Mouse (Mus musculus): ENCODE measurements at regions not wholly inside any gene's neighbourhood (a gene's known extent, or its start where the extent isn't known, plus 50 kb on each side); places are given as distances from the start of the nearest gene placed in this dataset.

DNA sequence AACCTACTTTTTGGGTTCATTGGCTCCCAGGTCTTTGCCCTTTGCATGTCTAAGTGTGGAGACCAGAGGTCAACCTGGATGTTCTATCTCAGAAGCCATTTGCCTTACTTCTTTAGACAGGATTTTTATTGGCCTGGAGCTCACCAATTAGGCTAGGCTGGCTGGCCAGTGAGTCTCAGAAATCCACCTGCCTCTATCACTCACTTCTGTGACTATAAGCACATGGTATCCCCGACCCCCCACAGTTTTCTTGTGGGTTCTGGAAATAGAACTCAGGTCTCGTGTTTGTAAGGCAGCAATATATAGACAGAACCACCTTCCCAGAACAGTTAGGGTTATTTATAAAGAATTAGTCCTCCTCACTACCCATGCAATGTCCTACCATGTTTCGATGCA, 60.9 kb upstream of the Ankrd50 start:
- DNase-seq (ENCODE audit: extremely low read depth, low read depth, low spot score), result no peak

GRCm38 (mm10) chr3:38544718-38545500, 60.3 kb upstream of the Ankrd50 start:
- 90% methylated on average over 4 of the region's 4 CpGs for WGBS
- Histone ChIP-seq H3K27ac (replicated peaks; ENCODE audit: insufficient read depth, low read depth, low read length) (no peak overlapping the region), H3K9ac (ENCODE audit: low read depth, low read length) (no peak overlapping the region), H3K79me2 (ENCODE audit: control insufficient read depth, insufficient read depth, low read length) (no peaks in the 10 kb centered on the region), H3K36me3 (ENCODE audit: control insufficient read depth, insufficient read depth, low read length) (no peaks in the 10 kb centered on the region), H3K4me1 (ENCODE audit: control insufficient read depth, insufficient read depth, low read length) (no peaks in the 10 kb centered on the region), H3K27me3 (ENCODE audit: control insufficient read depth, insufficient read depth, low read length) (no peaks in the 10 kb centered on the region), H3K4me3 (ENCODE audit: insufficient read depth, low read depth, low read length) (no peak overlapping the region)
- no peak for TF ChIP-seq POLR2A (IDR thresholded peaks at IDR 0.05; ENCODE audit: extremely low read depth, insufficient read depth, low read length)
- no peak for TF ChIP-seq CTCF (IDR thresholded peaks at IDR 0.05; ENCODE audit: low read depth, low read length)
- no peak for DNase-seq (ENCODE audit: extremely low read depth, low read depth, low spot score)

More for the DNA sequence above, 60.9 kb upstream of the Ankrd50 start:
- H3K27ac ChIP-seq (replicated peaks; ENCODE audit: insufficient read depth, low read depth, low read length), result no peak overlapping the region
- H3K4me1 ChIP-seq (ENCODE audit: control insufficient read depth, insufficient read depth, low read length), result no peaks in the 10 kb centered on the region
- no peak overlapping the region for H3K9ac ChIP-seq (ENCODE audit: low read depth, low read length)
- H3K4me3 ChIP-seq (ENCODE audit: insufficient read depth, low read depth, low read length), result no peak overlapping the region
- no peaks in the 10 kb centered on the region for H3K27me3 ChIP-seq (ENCODE audit: control insufficient read depth, insufficient read depth, low read length)
- TF ChIP-seq CTCF (IDR thresholded peaks at IDR 0.05; ENCODE audit: low read depth, low read length), result no peak
- no peak for TF ChIP-seq POLR2A (IDR thresholded peaks at IDR 0.05; ENCODE audit: extremely low read depth, insufficient read depth, low read length)
- 84% methylated on average over 3 of the region's 3 CpGs for WGBS
- H3K79me2 ChIP-seq (ENCODE audit: control insufficient read depth, insufficient read depth, low read length), result no peaks in the 10 kb centered on the region
- H3K36me3 ChIP-seq (ENCODE audit: control insufficient read depth, insufficient read depth, low read length), result no peaks in the 10 kb centered on the region

GRCm38 (mm10) chr3:38543816-38544215, 59.2 kb upstream of the Ankrd50 start:
- 95% methylated on average over 3 of the region's 3 CpGs for WGBS
- no peak overlapping the region for H3K9ac ChIP-seq (ENCODE audit: low read depth, low read length)
- no peak overlapping the region for H3K27ac ChIP-seq (replicated peaks; ENCODE audit: insufficient read depth, low read depth, low read length)

DNA sequence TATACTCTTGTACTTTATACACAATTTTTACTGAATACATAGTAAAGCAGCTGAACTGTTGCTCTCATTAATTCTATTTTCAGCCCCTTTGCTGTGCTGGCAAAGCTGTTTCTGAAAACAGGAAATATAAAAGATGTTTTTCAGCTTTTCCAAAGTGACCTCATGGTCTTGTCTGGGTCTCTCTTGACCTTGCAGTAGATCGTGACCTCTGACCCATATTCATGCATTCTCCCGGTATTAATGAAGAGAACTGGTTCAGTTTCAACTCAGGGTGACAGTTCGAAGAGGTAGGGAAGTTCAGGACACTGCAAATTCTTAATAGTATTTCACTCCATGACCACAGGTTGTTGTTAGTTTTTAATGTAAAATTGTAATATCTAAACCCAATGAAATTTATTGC, 56.7 kb upstream of the Ankrd50 start:
- H3K36me3 ChIP-seq (ENCODE audit: control insufficient read depth, insufficient read depth, low read length), result no peaks in the 10 kb centered on the region
- H3K9ac ChIP-seq (ENCODE audit: low read depth, low read length), result no peak overlapping the region
- DNase-seq (ENCODE audit: extremely low read depth, low read depth, low spot score), result peak; percentile 19
- 60% methylated on average over 3 of the region's 3 CpGs for WGBS
- H3K27me3 ChIP-seq (ENCODE audit: control insufficient read depth, insufficient read depth, low read length), result no peaks in the 10 kb centered on the region
- H3K4me1 ChIP-seq (ENCODE audit: control insufficient read depth, insufficient read depth, low read length), result no peaks in the 10 kb centered on the region
- no peak overlapping the region for H3K27ac ChIP-seq (replicated peaks; ENCODE audit: insufficient read depth, low read depth, low read length)
- TF ChIP-seq POLR2A (IDR thresholded peaks at IDR 0.05; ENCODE audit: extremely low read depth, insufficient read depth, low read length), result no peak
- no peak overlapping the region for H3K4me3 ChIP-seq (ENCODE audit: insufficient read depth, low read depth, low read length)
- H3K79me2 ChIP-seq (ENCODE audit: control insufficient read depth, insufficient read depth, low read length), result no peaks in the 10 kb centered on the region

More at GRCm38 (mm10) chr3:38543816-38544215, 59.2 kb upstream of the Ankrd50 start:
- H3K36me3 ChIP-seq (ENCODE audit: control insufficient read depth, insufficient read depth, low read length), result no peaks in the 10 kb centered on the region
- H3K4me3 ChIP-seq (ENCODE audit: insufficient read depth, low read depth, low read length), result no peak overlapping the region
- no peaks in the 10 kb centered on the region for H3K4me1 ChIP-seq (ENCODE audit: control insufficient read depth, insufficient read depth, low read length)
- no peak for TF ChIP-seq POLR2A (IDR thresholded peaks at IDR 0.05; ENCODE audit: extremely low read depth, insufficient read depth, low read length)
- TF ChIP-seq CTCF (IDR thresholded peaks at IDR 0.05; ENCODE audit: low read depth, low read length), result no peak
- DNase-seq (ENCODE audit: extremely low read depth, low read depth, low spot score), result no peak
- H3K27me3 ChIP-seq (ENCODE audit: control insufficient read depth, insufficient read depth, low read length), result no peaks in the 10 kb centered on the region
- H3K79me2 ChIP-seq (ENCODE audit: control insufficient read depth, insufficient read depth, low read length), result no peaks in the 10 kb centered on the region

DNA sequence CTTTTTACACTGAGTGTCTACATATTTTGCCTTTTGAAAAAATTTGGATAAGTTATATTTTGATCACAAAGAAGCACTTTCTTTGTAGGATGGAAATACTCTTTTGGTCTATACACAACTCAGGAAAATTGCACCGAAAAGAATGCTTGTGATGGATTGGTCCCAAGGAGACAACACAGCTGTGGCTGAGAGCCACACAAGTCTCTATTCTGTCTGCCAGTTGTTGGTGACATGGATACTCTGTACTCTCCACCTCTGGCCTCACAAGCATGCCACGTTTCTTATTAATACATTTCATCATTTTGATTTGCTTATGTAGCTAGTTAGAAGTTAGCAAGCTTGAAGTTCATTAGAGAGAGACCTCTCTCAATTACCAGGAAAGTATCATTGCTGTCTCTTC, 53.7 kb upstream of the Ankrd50 start:
- Histone ChIP-seq H3K79me2 (ENCODE audit: control insufficient read depth, insufficient read depth, low read length) (no peaks in the 10 kb centered on the region), H3K27ac (replicated peaks; ENCODE audit: insufficient read depth, low read depth, low read length) (no peak overlapping the region), H3K27me3 (ENCODE audit: control insufficient read depth, insufficient read depth, low read length) (no peaks in the 10 kb centered on the region), H3K4me1 (ENCODE audit: control insufficient read depth, insufficient read depth, low read length) (no peaks in the 10 kb centered on the region), H3K36me3 (ENCODE audit: control insufficient read depth, insufficient read depth, low read length) (no peaks in the 10 kb centered on the region), H3K4me3 (ENCODE audit: insufficient read depth, low read depth, low read length) (no peak overlapping the region), H3K9ac (ENCODE audit: low read depth, low read length) (no peak overlapping the region)
- no peak for TF ChIP-seq POLR2A (IDR thresholded peaks at IDR 0.05; ENCODE audit: extremely low read depth, insufficient read depth, low read length)
- no peak for TF ChIP-seq CTCF (IDR thresholded peaks at IDR 0.05; ENCODE audit: low read depth, low read length)
- WGBS, result 72% methylated on average over 2 of the region's 2 CpGs
- no peak for DNase-seq (ENCODE audit: extremely low read depth, low read depth, low spot score)

GRCm38 (mm10) chr3:38537770-38538169, 53.1 kb upstream of the Ankrd50 start:
- Histone ChIP-seq H3K79me2 (ENCODE audit: control insufficient read depth, insufficient read depth, low read length) (no peaks in the 10 kb centered on the region), H3K27ac (replicated peaks; ENCODE audit: insufficient read depth, low read depth, low read length) (no peak overlapping the region)
- no peak for DNase-seq (ENCODE audit: extremely low read depth, low read depth, low spot score)

More at GRCm38 (mm10) chr3:38537770-38538169, 53.1 kb upstream of the Ankrd50 start:
- no peak for TF ChIP-seq POLR2A (IDR thresholded peaks at IDR 0.05; ENCODE audit: extremely low read depth, insufficient read depth, low read length)
- TF ChIP-seq CTCF (IDR thresholded peaks at IDR 0.05; ENCODE audit: low read depth, low read length), result no peak
- Histone ChIP-seq H3K36me3 (ENCODE audit: control insufficient read depth, insufficient read depth, low read length) (no peaks in the 10 kb centered on the region), H3K9ac (ENCODE audit: low read depth, low read length) (no peak overlapping the region), H3K4me3 (ENCODE audit: insufficient read depth, low read depth, low read length) (no peak overlapping the region), H3K4me1 (ENCODE audit: control insufficient read depth, insufficient read depth, low read length) (no peaks in the 10 kb centered on the region), H3K27me3 (ENCODE audit: control insufficient read depth, insufficient read depth, low read length) (no peaks in the 10 kb centered on the region)

All from liver, adult 2 months (tissue).